Mouse (Mus musculus) liver, postnatal 0 days (tissue): ENCODE measurements around the gene Plekhf1. TPM values are rescaled to one million over a fixed set of nuclear protein-coding genes. Genes with fewer than 3 reads are reported as not detected.

ENCODE experiments used
- ATAC-seq: fragments of 200-750 bp; cut with Nextera tagmentation; 2 replicates; pipeline ENCODE4 v1.8.0; 2017; ENCODE audit warnings: mild to moderate bottlenecking, moderate library complexity
- DNase-seq: peaks from one replicate; pipeline ENCODE4 v3.0.0-alpha.2; 2016
- H3K27ac ChIP-seq: fragments of 300-500 bp; sonication (generic); 2 replicates; pipeline ENCODE4 v1.5.1; 2014; ENCODE audit warnings: antibody characterized with exemption, moderate library complexity, mild to moderate bottlenecking, low read depth
- H3K27me3 ChIP-seq: fragments of 300-500 bp; sonication (generic); 2 replicates; pipeline ENCODE4 v1.6.1; 2014; ENCODE audit warnings: low read length, control low read depth, mixed read lengths; ENCODE audit not compliant: insufficient read depth
- H3K36me3 ChIP-seq: fragments of 300-500 bp; sonication (generic); replicated peaks from 2 replicates; pipeline ENCODE4 v1.6.1; 2014; ENCODE audit warnings: mild to moderate bottlenecking, control low read depth, low read length, moderate library complexity, mixed read lengths; ENCODE audit not compliant: insufficient read depth
- H3K4me1 ChIP-seq: fragments of 300-500 bp; sonication (generic); 2 replicates; pipeline ENCODE4 v1.6.1; 2014; ENCODE audit warnings: antibody characterized with exemption, mild to moderate bottlenecking, control low read depth; ENCODE audit not compliant: insufficient read depth
- H3K4me2 ChIP-seq: fragments of 300-500 bp; sonication (generic); 2 replicates; pipeline ENCODE4 v1.6.1; 2014; ENCODE audit warnings: low read depth, mild to moderate bottlenecking, low read length, moderate library complexity, mixed read lengths
- H3K4me3 ChIP-seq: fragments of 300-500 bp; sonication (generic); 2 replicates; pipeline ENCODE4 v1.5.1; 2014; ENCODE audit warnings: low read depth, low read length
- H3K9ac ChIP-seq: fragments of 300-500 bp; sonication (generic); replicated peaks from 2 replicates; pipeline ENCODE4 v1.6.1; 2014; ENCODE audit warnings: mild to moderate bottlenecking, moderate library complexity
- H3K9me3 ChIP-seq: fragments of 300-500 bp; sonication (generic); 2 replicates; pipeline ENCODE4 v1.6.1; 2016; ENCODE audit warnings: mild to moderate bottlenecking, control low read depth, low read length, mixed read lengths
- CTCF ChIP-seq: sonication (generic); IDR thresholded peaks from 2 replicates; pipeline ENCODE4 v1.5.1; 2016; ENCODE audit warnings: antibody characterized with exemption, low read depth
- EP300 ChIP-seq: IDR thresholded peaks from 2 replicates; pipeline ENCODE4 v1.6.1; 2016; ENCODE audit warnings: antibody characterized with exemption, low read depth, mild to moderate bottlenecking
- WGBS: fragments of 180-500 bp; shearing (Covaris S2); extraction: QIAGEN DNeasy Blood & Tissue Kit; methylation state at CpG from one replicate; pipeline ENCODE4 v1.1.7; 2014; ENCODE audit not compliant: insufficient replicate concordance; 5-methylcytosine and 5-hydroxymethylcytosine counted together
- polyA plus RNA-seq: library from polyadenylated mRNA; unstranded; fragments of >200 nt; fragmentation: Nextera tagmentation; extraction: Ambion mirVana; gene quantifications from 2 replicates; pipeline ENCODE4 v1.2.1, GENCODE M21; 2015

The Plekhf1 gene
- 0.57 and 0.58 TPM in 2 replicates for polyA plus RNA-seq

GRCm38 (mm10) chr7:38227900-38228298 is at the start of gene Plekhf1:
Plekhf1 (minus strand) TSS chr7:38228016.
- TF ChIP-seq CTCF (no peak), EP300 (no peak)
- peak within 1 kb of the TSS; percentile 70 for H3K9ac ChIP-seq
- peak within 1 kb of the TSS; percentile 64 for H3K4me3 ChIP-seq
- peaks cover 10% of the 10 kb centered on the region for H3K4me1 ChIP-seq
- H3K27ac ChIP-seq = peak within 1 kb of the TSS; percentile 17
- H3K9me3 ChIP-seq = no peaks in the 10 kb centered on the region
- under 1% methylated on average over 32 of the region's 36 CpGs for WGBS
- ATAC-seq (peak; percentile 94), DNase-seq (peak; percentile 89)
- H3K36me3 ChIP-seq = no peaks in the 10 kb centered on the region
- no peaks in the 10 kb centered on the region for H3K27me3 ChIP-seq
- H3K4me2 ChIP-seq = peak within 1 kb of the TSS; percentile 88

DNA sequence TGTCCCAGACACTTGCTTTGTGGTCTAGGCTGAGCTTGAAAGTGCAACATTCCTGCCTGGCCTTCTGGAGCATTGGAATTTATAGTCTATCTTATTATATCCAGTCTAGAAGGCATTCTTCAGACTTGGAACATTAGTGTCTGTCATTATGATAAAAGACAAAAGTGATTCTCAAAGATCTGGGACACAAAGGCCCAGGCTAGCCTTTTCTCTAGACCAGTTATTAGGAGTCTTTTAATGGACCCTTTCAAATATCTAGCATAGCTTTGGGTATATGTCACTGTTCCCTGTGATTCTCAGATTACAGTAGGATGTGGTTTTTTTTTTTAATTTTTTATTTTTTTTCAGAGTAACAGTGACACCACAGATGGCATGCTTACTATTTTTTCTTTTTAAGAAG is 44.7 kb upstream of the Plekhf1 start:
- no peak for TF ChIP-seq EP300
- TF ChIP-seq CTCF = no peak
- Histone ChIP-seq H3K4me1 (peaks cover 13% of the 10 kb centered on the region), H3K27me3 (no peaks in the 10 kb centered on the region), H3K9me3 (no peaks in the 10 kb centered on the region), H3K27ac (no peak overlapping the region), H3K36me3 (peaks cover 5% of the 10 kb centered on the region; the same call in 1 of the 2 replicates), H3K4me2 (no peak overlapping the region), H3K4me3 (no peak overlapping the region), H3K9ac (no peak overlapping the region)
- ATAC-seq (no peak), DNase-seq (no peak)

GRCm38 (mm10) chr7:38271859-38272258 is 44.0 kb upstream of the Plekhf1 start:
- H3K4me2 ChIP-seq = peak overlapping the region; percentile 80
- no peak for DNase-seq
- no peak for TF ChIP-seq CTCF
- no peaks in the 10 kb centered on the region for H3K9me3 ChIP-seq
- ATAC-seq = no peak
- 8% methylated on average over 4 of the region's 4 CpGs for WGBS
- H3K4me3 ChIP-seq = peak overlapping the region; percentile 84
- peaks cover 13% of the 10 kb centered on the region for H3K4me1 ChIP-seq
- H3K9ac ChIP-seq = peak overlapping the region; percentile 73
- peaks cover 9% of the 10 kb centered on the region; the same call in 1 of the 2 replicates for H3K36me3 ChIP-seq
- H3K27me3 ChIP-seq = no peaks in the 10 kb centered on the region
- H3K27ac ChIP-seq = no peak overlapping the region

DNA sequence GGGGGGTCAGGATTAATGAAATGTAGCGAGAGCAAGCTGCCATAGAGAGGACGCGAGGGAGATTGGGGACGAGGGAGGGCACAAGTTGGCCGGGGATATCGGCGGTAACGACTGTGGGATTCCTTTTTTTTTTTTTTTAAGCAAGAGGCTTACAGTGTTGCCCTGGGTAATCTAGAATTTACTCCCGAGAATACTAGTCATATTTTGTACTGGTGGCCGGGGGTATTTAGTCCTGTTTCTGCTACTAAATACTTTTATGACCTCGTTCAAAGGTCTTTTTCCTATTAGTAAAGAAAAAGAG is 43.6 kb upstream of the Plekhf1 start:
- peak overlapping the region; percentile 73 for H3K9ac ChIP-seq
- H3K27ac ChIP-seq = peak overlapping the region; percentile 53
- H3K4me1 ChIP-seq = peaks cover 13% of the 10 kb centered on the region
- peak; percentile 65 for ATAC-seq
- H3K36me3 ChIP-seq = peaks cover 13% of the 10 kb centered on the region; the same call in 1 of the 2 replicates
- peak overlapping the region; percentile 84 for H3K4me3 ChIP-seq
- 0% methylated on average over 11 of the region's 11 CpGs for WGBS
- DNase-seq = no peak
- no peaks in the 10 kb centered on the region for H3K27me3 ChIP-seq
- H3K9me3 ChIP-seq = no peaks in the 10 kb centered on the region
- no peak for TF ChIP-seq EP300
- no peak for TF ChIP-seq CTCF
- peak overlapping the region; percentile 80 for H3K4me2 ChIP-seq

- TF ChIP-seq EP300 = no peak
- TF ChIP-seq CTCF = no peak
- WGBS = under 1% methylated on average over 38 of the region's 38 CpGs
- peak; percentile 97 for ATAC-seq
Measured at GRCm38 (mm10) chr7:38270703-38271510, 43.1 kb upstream of the Plekhf1 start, which contains the start of gene Pop4. Pop4 (minus strand) TSS chr7:38271423.

DNA sequence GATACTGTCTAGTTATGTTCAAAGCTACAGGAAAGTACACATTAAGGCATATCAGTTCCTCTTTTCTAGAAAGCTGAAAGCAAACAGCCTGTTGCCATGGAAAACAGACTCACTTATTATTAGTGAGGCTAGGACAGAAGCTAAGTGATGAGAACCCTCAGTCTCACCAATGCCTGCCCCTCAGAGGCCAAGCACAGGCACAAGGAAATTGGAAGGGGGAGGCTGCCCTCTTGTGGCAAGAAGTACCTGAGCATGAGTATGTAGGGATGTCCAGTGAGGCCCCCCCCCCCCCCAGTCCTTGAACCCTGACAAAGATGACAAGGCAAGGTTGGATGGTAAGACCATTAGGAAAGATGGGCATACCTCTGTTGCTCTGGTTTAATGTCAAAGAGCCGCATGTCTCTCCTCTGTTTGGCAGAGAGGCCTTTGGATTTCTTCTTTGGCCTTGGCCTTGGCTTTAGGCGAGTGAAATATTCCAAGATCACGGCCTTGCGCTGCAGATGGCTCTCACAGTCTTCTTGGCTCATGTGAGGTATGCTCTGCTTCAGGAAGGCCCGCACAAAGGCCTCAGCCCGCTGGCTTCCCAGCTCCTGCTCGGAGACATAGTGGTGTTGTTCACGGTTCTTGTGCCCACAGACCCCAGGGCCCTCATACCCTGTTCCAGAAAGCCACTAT is 39.3 kb upstream of the Plekhf1 start:
- whole genome bisulfite sequencing = 83% methylated on average over 8 of the region's 8 CpGs
- H3K4me1 ChIP-seq = peaks cover 13% of the 10 kb centered on the region
- no peak overlapping the region for H3K27ac ChIP-seq
- H3K9me3 ChIP-seq = no peaks in the 10 kb centered on the region
- H3K9ac ChIP-seq = no peak overlapping the region
- no peak overlapping the region for H3K4me3 ChIP-seq
- ATAC-seq = no peak
- peak; percentile 53 for DNase-seq
- no peak overlapping the region for H3K4me2 ChIP-seq
- TF ChIP-seq EP300 (no peak), CTCF (peak; percentile 64)
- no peaks in the 10 kb centered on the region for H3K27me3 ChIP-seq
- peaks cover 43% of the 10 kb centered on the region for H3K36me3 ChIP-seq

More at GRCm38 (mm10) chr7:38270703-38271510, 43.1 kb upstream of the Plekhf1 start, which contains the start of gene Pop4:
- peaks cover 13% of the 10 kb centered on the region for H3K4me1 ChIP-seq
- peak within 1 kb of the TSS; percentile 53 for H3K27ac ChIP-seq
- H3K4me2 ChIP-seq = peak within 1 kb of the TSS; percentile 80
- H3K4me3 ChIP-seq = peak within 1 kb of the TSS; percentile 84
- peaks cover 19% of the 10 kb centered on the region for H3K36me3 ChIP-seq
- no peaks in the 10 kb centered on the region for H3K27me3 ChIP-seq
- peak; percentile 92 for DNase-seq
- H3K9ac ChIP-seq = peak within 1 kb of the TSS; percentile 73
- no peaks in the 10 kb centered on the region for H3K9me3 ChIP-seq
